Mouse (Mus musculus) telencephalon, adult 2 months (tissue): ENCODE measurements around the gene Fam171a1.
"Not testable (repeated sequence)": the region's sequence is repeated elsewhere in the genome, so short reads cannot be mapped to it uniquely, and the experiment has no call there.

Source experiments
- DNase-seq: peaks from one replicate; pipeline ENCODE4 v3.0.0-alpha.2; 2011; ENCODE audit warnings: low read depth, low spot score

Gene Fam171a1

GRCm38 (mm10) chr2:3113866-3114265 lies at the start of gene Fam171a1:
Gene Fam171a1, plus strand, starts transcription at chr2:3114224.
- DNase-seq, result no peak

GRCm38 (mm10) chr2:3069140-3069539 lies 44.9 kb upstream of the Fam171a1 start:
- DNase-seq, result no peak

GRCm38 (mm10) chr2:3088361-3088760 lies 25.7 kb upstream of the Fam171a1 start:
- DNase-seq, result not testable (repeated sequence)

- no peak for DNase-seq
Measured at GRCm38 (mm10) chr2:3089274-3089673, 24.8 kb upstream of the Fam171a1 start.

GRCm38 (mm10) chr2:3096101-3096500 lies 17.9 kb upstream of the Fam171a1 start:
- no peak for DNase-seq

GRCm38 (mm10) chr2:3099971-3100370 lies 14.1 kb upstream of the Fam171a1 start:
- DNase-seq, result no peak

GRCm38 (mm10) chr2:3101292-3101957 lies 12.6 kb upstream of the Fam171a1 start:
- DNase-seq, result no peak

- no peak for DNase-seq
Measured at GRCm38 (mm10) chr2:3102360-3102759, 11.7 kb upstream of the Fam171a1 start.

GRCm38 (mm10) chr2:3107471-3107870 lies 6.6 kb upstream of the Fam171a1 start:
- DNase-seq, result no peak

GRCm38 (mm10) chr2:3108431-3108830 lies 5.6 kb upstream of the Fam171a1 start:
- DNase-seq, result no peak

GRCm38 (mm10) chr2:3108834-3109233 lies 5.2 kb upstream of the Fam171a1 start:
- no peak for DNase-seq

GRCm38 (mm10) chr2:3117855-3118202 lies 3.8 kb downstream of the Fam171a1 start:
- no peak for DNase-seq

- DNase-seq, result no peak
Measured at GRCm38 (mm10) chr2:3118203-3118941, 4.3 kb downstream of the Fam171a1 start.

- DNase-seq, result no peak
Measured at GRCm38 (mm10) chr2:3118969-3119368, 4.9 kb downstream of the Fam171a1 start.

GRCm38 (mm10) chr2:3119371-3119935 lies 5.4 kb downstream of the Fam171a1 start:
- DNase-seq, result no peak

GRCm38 (mm10) chr2:3122571-3122970 lies 8.5 kb downstream of the Fam171a1 start:
- DNase-seq, result no peak

GRCm38 (mm10) chr2:3127256-3127883 lies 13.3 kb downstream of the Fam171a1 start:
- DNase-seq, result no peak

- no peak for DNase-seq
Measured at GRCm38 (mm10) chr2:3128344-3128871, 14.4 kb downstream of the Fam171a1 start.

GRCm38 (mm10) chr2:3128910-3129309 lies 14.9 kb downstream of the Fam171a1 start:
- no peak for DNase-seq

GRCm38 (mm10) chr2:3132473-3132872 lies 18.4 kb downstream of the Fam171a1 start:
- DNase-seq, result no peak

- no peak for DNase-seq
Measured at GRCm38 (mm10) chr2:3134580-3135296, 20.7 kb downstream of the Fam171a1 start.

- no peak for DNase-seq
Measured at GRCm38 (mm10) chr2:3135297-3135684, 21.3 kb downstream of the Fam171a1 start.
